Mouse (Mus musculus): Measurements from ENCODE around the gene Zfp867. TPM values are rescaled to one million over a fixed set of nuclear protein-coding genes. Genes with fewer than 3 reads are reported as not detected.

The Zfp867 gene
- total RNA-seq, 2 experiments from 2014 or later, result 3.5 to 3.6 TPM

DNA sequence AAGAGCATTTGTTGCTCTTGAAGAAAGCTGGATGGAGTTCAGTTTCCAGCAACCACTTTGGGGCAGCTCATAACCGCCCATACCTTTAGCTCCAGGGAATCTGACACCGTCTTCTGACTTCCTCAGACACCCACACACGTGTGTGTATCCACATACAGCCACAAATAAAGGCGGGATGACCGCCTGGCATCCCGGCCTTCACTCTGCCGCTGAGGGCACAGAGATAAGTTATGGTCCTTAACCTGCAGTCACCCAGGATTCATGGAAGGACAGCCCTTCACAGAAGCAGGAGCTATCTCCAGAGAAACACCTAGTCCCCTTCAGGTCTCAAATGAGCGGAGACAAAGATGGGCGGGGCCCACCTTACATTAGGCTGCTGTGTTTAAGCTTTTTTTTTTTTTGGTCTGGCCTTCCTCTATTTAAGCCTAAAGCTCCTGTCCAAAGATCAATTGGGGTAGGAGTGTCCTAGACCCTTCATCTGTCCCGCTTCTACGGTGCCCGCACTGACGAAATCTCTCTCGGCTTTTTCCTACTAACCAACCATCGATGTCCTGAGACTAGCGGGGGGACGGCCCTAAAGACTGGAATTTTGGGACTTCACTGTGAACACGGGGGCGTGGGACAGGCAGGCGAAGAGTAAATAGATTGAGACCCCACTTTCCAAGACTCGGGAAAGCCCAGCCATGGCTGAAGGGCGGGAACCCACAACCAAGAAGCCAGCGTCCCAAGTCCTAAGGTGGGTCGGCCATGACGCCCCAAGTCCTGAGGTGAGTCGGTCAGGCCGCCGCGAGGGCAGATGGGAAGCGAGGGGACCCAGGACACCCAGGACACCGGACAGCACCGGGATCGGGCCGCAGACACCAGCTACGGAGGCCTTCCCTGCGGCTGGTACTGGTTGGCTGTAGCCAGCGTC is 605 bp downstream of the Zfp867 start:
- intact Hi-C loops (cut with DNase I; ENCODE audit: low total_unique reads), result no loop called here
- peak; percentile 26 for DNase-seq

DNA sequence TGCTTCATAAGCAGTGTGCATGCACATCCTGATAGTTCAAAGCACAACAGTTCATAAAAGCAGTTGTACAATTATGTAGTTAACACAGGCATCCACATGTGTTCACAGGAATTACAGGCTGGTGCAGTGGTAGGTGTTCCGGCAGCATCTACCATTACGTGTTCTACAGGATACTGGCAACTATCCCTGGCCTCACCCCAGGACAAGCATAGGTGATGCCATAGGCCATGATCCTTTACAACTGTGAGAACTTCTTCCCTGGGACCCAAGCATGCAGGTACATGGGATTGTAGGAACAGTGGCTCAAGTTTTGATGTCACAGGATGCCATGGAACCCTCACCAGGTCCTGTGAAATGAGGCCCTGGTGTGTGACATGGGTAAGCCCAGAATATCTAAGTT is 11.8 kb downstream of the Zfp867 start:
- no peak for DNase-seq
- intact Hi-C loops (cut with DNase I; ENCODE audit: low total_unique reads), result no loop called here

DNA sequence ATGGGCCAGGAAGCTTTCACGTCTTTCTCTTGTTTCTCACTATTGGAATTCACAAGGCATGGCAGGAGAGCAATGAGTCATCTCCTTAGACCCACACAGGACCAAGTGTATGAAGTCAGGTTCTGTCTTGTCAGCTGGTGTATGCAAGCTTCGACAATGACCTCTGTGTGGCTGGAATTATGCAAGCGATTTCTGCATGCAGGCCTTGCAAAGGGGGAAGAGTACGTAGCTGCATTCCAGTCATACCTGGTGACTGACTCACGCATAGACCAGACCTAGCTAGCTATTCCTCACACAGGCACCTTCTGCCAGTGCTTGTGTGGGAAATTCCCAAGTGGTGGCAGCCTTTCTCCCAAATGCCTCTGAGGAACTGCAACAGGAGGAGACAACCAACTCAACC is 13.3 kb downstream of the Zfp867 start:
- intact Hi-C loops (cut with DNase I; ENCODE audit: low total_unique reads), result no loop called here
- DNase-seq, result no peak

DNA sequence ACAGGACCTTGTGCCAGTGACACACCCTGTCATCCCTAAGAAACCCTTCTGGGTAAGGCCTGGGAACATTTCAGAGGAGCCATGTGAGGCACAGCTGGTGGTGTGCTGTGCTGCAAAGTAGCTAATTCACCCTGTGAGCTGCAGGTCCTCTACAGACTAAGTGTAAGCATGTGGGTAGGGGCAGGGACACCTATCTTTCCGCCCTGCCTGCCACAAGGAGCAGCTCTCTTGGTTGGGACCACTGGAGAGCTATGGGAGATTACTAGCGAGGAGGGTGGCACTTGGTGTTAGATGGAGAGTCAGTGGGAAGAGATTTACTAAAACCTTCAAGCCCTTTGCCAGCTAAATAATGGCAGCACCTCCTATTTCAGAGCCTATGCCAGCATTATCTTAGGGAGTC is 15.4 kb downstream of the Zfp867 start:
- DNase-seq, result no peak
- intact Hi-C loops (cut with DNase I; ENCODE audit: low total_unique reads), result no loop called here

DNA sequence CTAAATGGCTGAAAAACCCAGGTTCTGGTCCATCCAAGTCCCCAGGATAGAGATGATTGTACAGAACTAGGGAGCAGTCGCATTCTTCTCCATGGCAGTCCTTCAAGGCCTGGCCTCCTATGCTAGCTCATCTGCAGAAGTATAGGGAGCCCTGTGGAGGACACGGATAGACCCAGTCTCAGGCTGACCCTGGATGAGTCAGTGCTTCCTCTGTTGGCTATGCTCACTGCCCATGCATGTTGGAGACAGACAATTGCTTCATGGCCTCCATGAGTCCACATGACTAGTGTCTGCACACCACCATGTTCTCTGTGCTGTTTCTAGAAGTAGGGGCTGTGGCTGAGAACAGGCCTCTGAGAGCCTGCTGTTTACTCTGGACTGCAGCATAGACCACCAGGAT is 15.9 kb downstream of the Zfp867 start:
- intact Hi-C loops (cut with DNase I; ENCODE audit: low total_unique reads), result no loop called here
- no peak for DNase-seq

DNA sequence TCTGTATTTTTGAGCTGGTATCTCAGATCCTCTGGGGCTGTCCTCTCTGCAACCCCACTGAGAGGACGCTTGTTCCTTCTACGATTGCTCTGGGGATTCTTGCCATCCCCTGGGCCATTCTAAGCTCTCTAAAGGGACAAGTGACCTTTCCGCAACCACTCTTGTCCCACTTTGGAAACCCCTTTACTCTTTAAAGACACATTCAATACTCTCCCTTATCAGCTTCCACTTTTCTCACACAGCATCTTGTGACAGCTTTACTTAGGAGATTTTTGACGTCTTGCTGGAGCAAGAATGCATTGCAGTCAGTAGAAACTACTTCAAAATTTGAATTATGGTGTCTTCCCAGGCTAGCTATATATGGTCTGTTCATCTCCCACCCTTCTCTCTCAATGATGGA is 21.2 kb downstream of the Zfp867 start, which contains the start of gene Snap47:
Gene Snap47 (minus strand): TSS at position 101 of the 400 bp plus-strand sequence.
- intact Hi-C loops (cut with DNase I; ENCODE audit: low total_unique reads), result no loop called here
- no peak for DNase-seq

DNA sequence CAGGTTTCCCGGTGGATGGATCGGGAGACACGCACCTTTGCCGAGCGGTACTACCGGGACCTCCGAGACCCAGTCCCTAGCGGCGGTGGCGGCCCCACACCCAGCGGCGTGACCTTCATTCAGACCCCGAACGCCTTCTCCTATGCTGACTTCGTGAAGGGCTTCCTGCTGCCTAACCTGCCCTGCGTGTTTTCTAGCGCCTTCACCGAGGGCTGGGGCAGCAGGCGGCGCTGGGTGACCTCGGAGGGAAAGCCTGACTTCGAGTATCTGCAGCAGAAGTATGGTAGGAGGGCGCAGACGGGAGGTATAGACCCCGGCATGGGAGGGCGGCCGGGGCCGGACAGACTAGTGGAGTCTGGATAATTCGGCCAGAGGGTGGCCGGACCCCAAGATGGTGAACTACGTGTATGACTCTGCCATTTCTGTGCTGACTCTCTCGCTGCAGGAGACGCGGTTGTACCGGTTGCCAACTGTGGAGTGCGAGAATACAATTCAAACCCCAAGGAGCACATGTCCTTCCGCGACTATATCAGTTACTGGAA is 22.0 kb downstream of the Zfp867 start:
- DNase-seq, result peak; percentile 36
- intact Hi-C loops (cut with DNase I; ENCODE audit: low total_unique reads), result no loop called here

DNA sequence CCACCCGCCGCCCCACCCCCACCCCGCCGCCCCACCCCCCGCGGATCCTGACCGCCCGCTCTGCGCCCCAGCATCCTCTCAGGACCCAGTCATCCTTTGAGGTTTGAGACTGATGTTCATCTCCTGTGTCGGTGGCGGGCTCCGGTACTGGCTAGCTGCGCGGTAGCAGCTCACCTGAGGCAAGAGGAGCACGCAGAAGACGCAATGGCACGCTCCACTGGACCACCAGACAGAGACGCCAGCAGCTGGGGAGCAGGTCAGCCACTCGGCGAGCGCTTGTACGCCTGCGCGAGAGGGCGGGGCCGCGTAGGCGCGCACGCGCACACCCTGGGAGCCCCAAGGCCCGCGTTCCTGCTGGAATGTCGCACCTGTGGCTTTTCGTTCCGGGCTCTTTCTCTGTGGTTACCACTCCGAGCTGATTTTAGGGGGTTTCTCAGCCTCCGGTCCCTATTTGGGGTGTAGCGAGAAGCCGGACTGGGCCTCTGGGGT is 22.5 kb downstream of the Zfp867 start, which contains the start of gene Jmjd4:
Gene Jmjd4 (plus strand): TSS at position 305 of the 489 bp plus-strand sequence.
- intact Hi-C loops (cut with DNase I; ENCODE audit: low total_unique reads), result no loop called here
- peak; percentile 89 for DNase-seq

DNA sequence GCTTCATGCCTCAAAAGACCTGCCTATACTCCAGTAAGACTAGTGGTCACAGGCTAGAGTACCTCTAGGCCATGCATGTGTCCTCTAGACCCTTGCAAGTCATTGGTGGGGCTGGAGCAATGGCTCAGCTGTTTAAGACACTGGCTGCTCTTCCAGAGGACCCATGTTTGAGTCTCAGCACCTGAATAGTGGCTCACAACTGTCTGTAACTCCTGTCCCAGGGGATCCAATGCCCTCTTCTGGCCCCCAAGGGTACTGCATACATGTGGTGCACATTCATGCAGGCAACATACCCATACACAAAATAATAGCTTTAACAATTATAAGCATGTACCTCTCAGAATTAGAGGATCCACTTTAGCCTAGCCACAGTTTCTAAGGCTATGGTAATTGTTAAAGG is 29.2 kb downstream of the Zfp867 start:
- intact Hi-C loops (cut with DNase I; ENCODE audit: low total_unique reads), result no loop called here
- no peak for DNase-seq

DNA sequence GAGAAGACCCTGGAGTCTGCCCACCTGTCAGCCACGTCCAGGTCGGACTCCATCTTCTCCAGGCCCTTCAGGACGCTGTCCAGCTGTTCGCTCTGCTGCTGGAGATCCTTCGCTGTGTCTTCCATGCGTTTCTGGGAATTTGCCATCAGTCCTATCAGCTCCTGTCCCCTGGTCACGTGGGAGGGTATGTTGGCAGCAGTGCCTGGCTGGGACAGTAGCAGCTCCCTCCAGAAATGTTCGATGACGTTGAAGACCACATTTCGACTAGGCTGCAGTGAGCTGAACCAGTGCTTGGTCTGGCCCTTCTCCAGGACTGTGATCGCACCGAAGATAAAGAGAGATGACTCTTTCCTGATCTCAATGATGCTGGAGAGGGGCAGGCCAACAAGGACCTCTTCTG is 34.3 kb downstream of the Zfp867 start:
- no peak for DNase-seq
- intact Hi-C loops (cut with DNase I; ENCODE audit: low total_unique reads), result no loop called here

DNA sequence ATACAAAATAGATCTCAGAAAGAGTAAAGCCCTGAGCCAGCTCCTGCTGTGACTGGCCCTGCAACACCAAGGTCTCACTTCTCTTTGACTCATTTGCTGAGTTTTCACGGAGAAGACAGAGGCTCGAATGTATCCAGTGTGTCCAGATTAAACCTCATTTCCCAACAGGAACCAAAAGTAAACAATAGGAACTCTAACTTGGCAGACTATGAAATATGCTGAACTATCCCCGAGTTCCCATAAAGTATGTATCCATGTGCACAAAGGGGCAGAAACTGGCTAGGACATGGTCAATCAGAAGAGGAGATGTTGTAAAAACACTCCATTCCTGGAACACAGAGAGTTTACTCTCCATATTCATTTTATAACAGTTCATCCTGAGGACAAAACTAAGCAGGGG is 40.0 kb downstream of the Zfp867 start:
- no peak for DNase-seq
- intact Hi-C loops (cut with DNase I; ENCODE audit: low total_unique reads), result no loop called here

DNA sequence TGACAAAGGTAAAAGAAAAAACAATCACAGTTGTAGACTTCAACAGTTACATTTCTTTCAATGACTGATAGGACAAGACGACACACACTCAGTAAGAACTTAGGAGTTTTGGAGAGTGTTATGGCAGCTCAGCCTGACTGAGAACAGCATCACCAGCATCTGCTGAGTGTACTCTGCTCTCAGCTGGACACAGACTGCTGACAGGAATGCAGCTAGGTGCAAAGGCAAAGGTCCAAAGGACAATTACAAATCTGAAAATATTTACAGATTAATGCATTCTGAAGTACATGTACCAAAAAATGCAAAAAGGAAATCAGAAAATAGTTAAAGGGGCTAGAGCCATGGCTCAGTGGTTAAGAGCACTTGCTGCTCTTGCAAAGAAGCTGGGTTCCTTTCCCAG is 42.3 kb downstream of the Zfp867 start:
- intact Hi-C loops (cut with DNase I; ENCODE audit: low total_unique reads), result no loop called here

DNA sequence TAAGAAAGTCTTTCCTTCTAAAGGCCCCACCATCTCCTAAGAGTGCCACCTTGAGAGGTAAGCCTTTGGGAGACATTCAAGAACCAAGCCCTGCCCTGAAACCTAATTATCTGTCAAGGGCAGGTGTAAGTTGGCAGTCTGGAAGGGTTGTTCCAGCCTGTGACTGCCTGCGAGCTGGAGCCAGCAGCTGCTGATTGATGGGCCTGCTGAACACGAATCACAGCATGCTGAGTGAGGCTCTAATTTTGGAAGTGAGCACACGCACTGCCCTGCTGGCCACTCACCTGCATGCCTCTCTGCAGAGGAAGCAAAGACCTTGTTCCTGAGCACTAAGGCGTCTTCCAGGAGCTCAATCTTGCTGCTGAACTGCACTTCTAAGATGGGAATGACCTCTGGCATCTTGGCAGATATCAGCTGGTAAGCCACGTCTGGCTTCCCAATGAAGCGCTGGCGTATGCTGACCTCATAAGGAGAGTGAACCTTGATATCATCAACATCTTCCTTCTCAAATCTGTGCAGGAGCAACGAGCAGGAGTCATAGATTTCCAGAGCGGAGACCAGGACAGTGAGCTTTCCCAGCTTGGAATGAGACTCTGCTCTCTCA is 44.1 kb downstream of the Zfp867 start:
- intact Hi-C loops (cut with DNase I; ENCODE audit: low total_unique reads), result no loop called here
- DNase-seq, result no peak

More for the DNA sequence above, 42.3 kb downstream of the Zfp867 start:
- DNase-seq, result no peak

DNA sequence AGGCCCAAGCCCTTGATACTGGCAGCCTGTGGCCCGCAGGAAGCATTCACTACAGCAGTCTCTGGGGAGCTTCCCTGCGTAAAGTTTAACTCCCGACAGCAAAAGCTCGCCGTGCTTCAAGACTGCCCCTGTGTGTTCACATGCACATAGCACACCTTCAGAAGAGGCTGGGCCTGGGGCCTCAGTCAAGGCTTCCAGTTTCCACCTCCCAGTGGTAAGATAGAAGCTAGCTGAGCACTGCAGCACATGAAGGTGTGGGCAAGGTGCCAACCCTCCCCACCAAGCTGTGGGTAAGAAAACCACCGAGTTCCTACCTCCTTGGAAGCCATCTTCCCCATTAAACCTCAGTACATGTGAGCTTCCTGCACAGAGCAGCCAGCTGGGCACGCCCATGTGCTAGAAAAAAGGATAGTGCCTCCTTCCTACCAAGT is 46.6 kb downstream of the Zfp867 start:
- intact Hi-C loops (cut with DNase I; ENCODE audit: low total_unique reads), result no loop called here
- peak; percentile 33 for DNase-seq

DNA sequence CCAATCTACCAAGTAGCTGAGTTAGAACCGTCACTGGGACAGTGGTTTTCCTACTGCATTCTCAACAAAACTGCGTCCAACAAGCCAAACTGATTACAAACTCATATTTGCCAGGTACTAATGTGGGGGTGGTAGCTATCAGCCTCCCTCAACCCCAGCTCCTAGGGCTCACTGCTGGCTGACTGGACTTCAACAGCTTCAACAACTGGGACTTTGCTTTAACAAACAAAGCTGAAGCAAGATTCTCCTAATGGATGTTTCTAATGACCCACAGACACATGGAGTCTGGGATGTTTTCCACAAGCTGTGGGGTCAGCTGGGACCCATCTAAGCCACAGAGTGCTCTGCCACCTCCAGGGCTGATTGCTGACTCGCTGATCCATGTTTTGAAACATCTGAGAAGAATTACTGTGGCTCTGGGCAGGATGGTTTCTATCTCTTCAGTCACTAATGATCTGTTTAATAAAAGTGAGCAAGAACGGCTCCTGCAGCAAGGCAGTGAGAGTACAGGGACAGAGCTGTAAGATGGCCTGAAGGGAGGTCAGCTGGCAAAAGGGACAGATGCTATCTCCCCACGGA is 49.2 kb downstream of the Zfp867 start:
- intact Hi-C loops (cut with DNase I; ENCODE audit: low total_unique reads), result no loop called here
- no peak for DNase-seq

DNA sequence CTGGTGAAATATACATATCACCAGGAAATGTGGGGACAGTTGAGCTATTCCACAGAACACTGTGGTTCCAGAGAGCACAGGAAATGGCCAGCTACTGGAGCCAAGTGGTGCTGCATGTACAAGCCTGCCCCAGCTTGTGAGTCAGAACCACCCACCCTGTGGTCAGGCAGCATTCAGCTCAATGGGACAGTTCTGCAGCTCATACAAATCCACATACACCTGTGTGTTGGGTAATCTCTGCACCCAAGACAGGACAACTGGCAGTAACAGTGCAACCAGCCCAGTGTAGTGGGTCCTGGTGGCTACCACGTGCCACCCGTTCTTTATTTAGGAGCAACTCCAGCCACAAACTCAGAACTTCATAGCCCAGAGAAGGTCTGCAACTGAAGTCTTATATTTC is 50.3 kb downstream of the Zfp867 start:
- DNase-seq, result no peak
- intact Hi-C loops (cut with DNase I; ENCODE audit: low total_unique reads), result no loop called here

DNA sequence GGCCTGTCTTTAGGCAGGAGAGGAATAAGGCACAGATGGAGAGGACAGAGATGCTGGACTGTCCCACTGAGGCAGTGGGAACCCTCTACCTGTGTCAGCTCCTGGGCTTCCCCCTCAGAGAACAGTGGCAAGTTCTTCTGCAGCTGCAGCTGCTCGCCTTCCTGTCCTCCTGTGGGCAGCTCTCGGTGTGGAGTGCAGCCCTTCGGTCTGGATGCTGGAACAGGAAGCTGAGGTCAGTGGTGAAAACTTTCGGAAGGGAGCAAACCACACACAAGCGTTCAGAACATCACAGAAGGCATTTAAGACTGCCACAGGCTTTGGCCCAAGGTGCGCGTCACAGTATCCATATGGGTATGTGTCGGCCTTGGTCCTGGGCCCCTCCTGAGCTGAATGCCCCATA is 50.8 kb downstream of the Zfp867 start:
- intact Hi-C loops (cut with DNase I; ENCODE audit: low total_unique reads), result no loop called here
- DNase-seq, result no peak

DNA sequence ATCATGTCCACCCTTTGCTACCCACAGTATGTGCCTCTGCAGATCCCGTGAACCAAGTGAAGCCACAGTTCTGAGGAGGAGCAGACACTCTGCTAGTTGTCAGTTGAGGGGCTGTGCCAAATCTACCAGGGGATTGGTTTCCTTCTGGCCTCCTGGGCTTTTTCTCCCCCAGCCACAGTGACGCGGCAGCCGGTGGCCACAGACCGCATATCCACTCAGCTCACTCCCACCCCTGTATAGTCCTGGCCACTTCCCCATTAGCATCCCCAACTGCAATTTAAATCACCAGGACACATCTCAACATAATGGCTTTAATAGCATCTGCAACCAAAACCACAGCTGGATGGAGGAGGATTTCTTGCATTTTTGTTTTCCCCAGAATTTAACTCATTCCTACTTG is 53.6 kb downstream of the Zfp867 start:
- intact Hi-C loops (cut with DNase I; ENCODE audit: low total_unique reads), result no loop called here
- no peak for DNase-seq

DNA sequence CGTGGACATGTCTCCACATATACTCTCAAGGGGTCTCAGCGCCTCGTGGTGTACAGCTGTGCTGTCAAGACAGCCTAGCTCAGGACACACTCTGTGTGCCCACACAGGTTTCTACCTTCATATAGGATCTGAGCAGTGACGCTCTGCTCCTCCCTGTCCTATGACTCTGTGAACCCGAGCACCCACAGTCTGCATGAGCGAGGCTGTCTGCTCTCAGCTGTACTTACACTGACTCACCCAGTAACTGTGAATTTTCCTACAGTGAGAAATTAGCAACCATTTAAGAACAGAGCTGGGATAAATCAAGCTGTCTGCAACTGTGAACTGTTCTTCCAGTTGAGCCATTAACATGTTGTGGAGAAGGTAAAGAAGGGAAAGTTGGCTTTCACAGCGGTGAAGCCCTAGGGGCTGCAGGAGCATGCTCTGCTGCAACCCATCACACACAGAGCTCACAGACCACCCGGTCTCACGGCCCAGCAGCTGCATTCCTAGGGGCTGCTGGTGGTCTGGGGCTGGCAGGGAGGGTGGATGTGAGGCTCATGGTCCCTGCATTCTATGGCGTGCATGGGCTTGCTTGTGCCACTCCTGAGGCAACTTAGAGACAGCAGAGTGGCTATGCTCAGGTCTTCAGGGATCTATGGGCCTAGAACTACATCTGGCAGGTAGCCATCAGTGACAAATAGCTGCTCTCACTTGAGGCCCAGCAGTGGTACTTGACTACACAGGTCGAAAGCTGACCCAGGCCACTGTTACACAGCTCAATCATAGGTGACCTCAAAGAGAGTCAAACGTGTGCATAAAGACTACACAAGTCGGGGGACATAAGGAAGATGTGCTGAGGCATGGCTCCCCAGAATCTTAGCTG is 59.0 kb downstream of the Zfp867 start:
- DNase-seq, result no peak
- intact Hi-C loops (cut with DNase I; ENCODE audit: low total_unique reads), result no loop called here
